Mouse (Mus musculus) neural tube, embryonic 11.5 days (tissue): Measurements from ENCODE around the gene Hspb11. TPM values are rescaled to one million over a fixed set of nuclear protein-coding genes. Genes with fewer than 3 reads are reported as not detected.

Source experiments
- ATAC-seq: fragments of 200-750 bp; cut with Nextera tagmentation; 2 replicates; pipeline ENCODE4 v1.8.0; 2017; ENCODE audit warnings: moderate number of reproducible peaks, mild to moderate bottlenecking, moderate TSS enrichment, moderate library complexity; ENCODE audit not compliant: insufficient read depth, low FRiP score, low TSS enrichment
- DNase-seq: peaks from one replicate; pipeline ENCODE4 v3.0.0-alpha.2; 2015; ENCODE audit warnings: low spot score
- H3K27ac ChIP-seq: fragments of 300-500 bp; sonication (generic); 2 replicates; pipeline ENCODE4 v1.5.1; 2014; ENCODE audit warnings: low read depth, mild to moderate bottlenecking, low read length
- H3K27me3 ChIP-seq: fragments of 300-500 bp; sonication (generic); 2 replicates; pipeline ENCODE4 v1.6.1; 2014; ENCODE audit warnings: mild to moderate bottlenecking, low read length, mixed read lengths; ENCODE audit not compliant: control insufficient read depth, insufficient read depth
- H3K36me3 ChIP-seq: fragments of 300-500 bp; sonication (generic); 2 replicates; pipeline ENCODE4 v1.6.1; 2014; ENCODE audit warnings: mild to moderate bottlenecking, low read length, moderate library complexity, mixed read lengths; ENCODE audit not compliant: control insufficient read depth, insufficient read depth
- H3K4me1 ChIP-seq: fragments of 300-500 bp; sonication (generic); 2 replicates; pipeline ENCODE4 v1.6.1; 2014; ENCODE audit warnings: low read length, mixed read lengths; ENCODE audit not compliant: control insufficient read depth, insufficient read depth
- H3K4me2 ChIP-seq: fragments of 300-500 bp; sonication (generic); 2 replicates; pipeline ENCODE4 v1.6.1; 2014; ENCODE audit warnings: low read depth, mild to moderate bottlenecking, moderate library complexity
- H3K4me3 ChIP-seq: fragments of 300-500 bp; sonication (generic); 2 replicates; pipeline ENCODE4 v1.5.1; 2014; ENCODE audit warnings: low read depth, low read length
- H3K9ac ChIP-seq: fragments of 300-500 bp; sonication (generic); 2 replicates; pipeline ENCODE4 v1.6.1; 2014; ENCODE audit warnings: mild to moderate bottlenecking, low read length
- H3K9me3 ChIP-seq: fragments of 300-500 bp; sonication (generic); 2 replicates; pipeline ENCODE4 v1.6.1; 2016; ENCODE audit warnings: low read length; ENCODE audit not compliant: control insufficient read depth
- WGBS: fragments of 180-500 bp; shearing (Covaris S2); extraction: QIAGEN DNeasy Blood & Tissue Kit; methylation state at CpG from one replicate; pipeline ENCODE4 v1.1.7; 2014; 5-methylcytosine and 5-hydroxymethylcytosine counted together
- polyA plus RNA-seq: library from polyadenylated mRNA; unstranded; fragments of >200 nt; fragmentation: Nextera tagmentation; extraction: Ambion mirVana; gene quantifications from 2 replicates; pipeline ENCODE4 v1.2.1, GENCODE M21; 2014

Hspb11 gene
- polyA plus RNA-seq, 1 experiment from 2014 or later, result 26.1 TPM

DNA sequence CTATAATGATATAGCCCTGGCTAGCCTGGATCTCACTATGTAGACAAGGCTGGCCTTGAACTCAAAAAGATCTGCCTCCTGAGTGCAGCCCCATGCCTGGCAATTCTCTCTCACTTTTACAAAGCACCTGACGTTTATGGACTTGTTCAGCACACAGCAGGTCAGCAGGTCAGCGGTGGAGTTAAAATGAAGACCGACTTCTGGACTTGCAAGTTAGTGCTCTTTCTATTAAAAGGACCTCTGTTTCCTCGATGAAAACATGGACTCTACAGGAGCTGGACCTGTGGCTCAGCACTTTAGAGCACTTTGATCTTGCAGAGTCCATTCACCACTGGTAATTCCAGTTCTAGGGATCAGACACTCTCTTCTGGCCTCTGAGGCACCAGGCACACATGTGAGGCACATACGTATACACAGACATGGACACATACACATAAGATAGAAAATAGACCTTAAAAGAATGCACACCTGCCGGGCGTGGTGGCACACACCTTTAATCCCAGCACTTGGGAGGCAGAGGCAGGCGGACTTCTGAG, 44.7 kb downstream of the Hspb11 start:
- H3K4me1 ChIP-seq, result no peaks in the 10 kb centered on the region
- 85% methylated on average over 8 of the region's 8 CpGs for WGBS
- no peak for DNase-seq

DNA sequence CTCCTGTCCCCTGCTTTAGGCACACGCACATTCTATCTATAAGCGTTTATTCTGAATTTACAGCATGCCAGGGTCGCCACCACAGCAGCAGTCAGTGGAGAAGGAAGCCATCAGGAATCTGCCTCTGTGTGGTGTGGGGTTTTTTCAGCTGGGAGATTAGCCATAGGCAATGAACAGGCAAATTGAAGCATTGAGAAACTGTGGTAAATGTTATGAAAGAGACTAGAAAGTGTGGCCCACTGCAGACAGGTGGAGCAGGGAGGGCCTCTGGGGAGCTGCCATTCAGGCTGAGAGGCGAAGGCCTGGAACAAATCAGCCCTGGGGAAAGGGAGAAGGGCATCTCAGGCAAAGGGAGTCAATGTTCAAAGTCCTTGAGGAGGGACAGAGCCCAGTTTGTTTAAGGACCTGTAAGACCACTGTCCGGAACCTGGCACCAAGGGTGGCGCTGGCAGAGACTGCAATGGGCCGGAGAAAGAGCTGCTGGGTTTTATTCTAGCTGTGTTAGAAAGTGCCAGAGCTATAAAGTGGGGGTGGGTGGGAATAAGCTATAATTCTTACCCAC, 46.5 kb downstream of the Hspb11 start:
- WGBS, result 87% methylated on average over 7 of the region's 7 CpGs
- H3K9me3 ChIP-seq, result no peaks in the 10 kb centered on the region
- no peak overlapping the region for H3K27ac ChIP-seq
- no peaks in the 10 kb centered on the region for H3K27me3 ChIP-seq
- no peak overlapping the region for H3K4me2 ChIP-seq
- no peak overlapping the region for H3K9ac ChIP-seq
- no peaks in the 10 kb centered on the region for H3K36me3 ChIP-seq
- no peak overlapping the region for H3K4me3 ChIP-seq
- DNase-seq (no peak), ATAC-seq (no peak)
- H3K4me1 ChIP-seq, result no peaks in the 10 kb centered on the region

More for the DNA sequence above, 44.7 kb downstream of the Hspb11 start:
- Histone ChIP-seq H3K27me3 (no peaks in the 10 kb centered on the region), H3K4me2 (no peak overlapping the region), H3K27ac (no peak overlapping the region), H3K9me3 (no peaks in the 10 kb centered on the region), H3K36me3 (no peaks in the 10 kb centered on the region), H3K9ac (no peak overlapping the region), H3K4me3 (no peak overlapping the region)
- ATAC-seq, result no peak

DNA sequence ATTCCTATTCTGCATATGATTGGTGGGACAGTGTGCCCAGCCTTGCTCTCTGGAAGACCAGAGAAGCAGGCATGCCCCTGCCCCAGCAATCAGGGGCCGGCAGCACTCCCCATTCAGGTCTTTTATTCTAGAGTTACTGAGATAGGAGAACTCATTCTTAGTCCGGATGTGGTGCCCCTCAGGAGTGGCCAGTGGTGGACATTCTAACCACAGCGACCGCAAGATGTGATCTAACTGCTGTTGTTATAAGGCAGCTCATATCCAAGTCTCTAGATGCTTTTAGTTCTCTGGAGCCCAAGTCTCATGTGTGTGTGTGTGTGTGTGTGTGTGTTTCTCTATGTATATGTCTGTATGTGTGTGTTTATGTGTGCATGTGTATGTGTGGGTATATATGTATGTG, 47.0 kb downstream of the Hspb11 start:
- 84% methylated on average over 4 of the region's 4 CpGs for WGBS
- H3K9ac ChIP-seq, result no peak overlapping the region
- H3K27me3 ChIP-seq, result no peaks in the 10 kb centered on the region
- ATAC-seq (no peak), DNase-seq (no peak)
- no peaks in the 10 kb centered on the region for H3K4me1 ChIP-seq
- H3K4me3 ChIP-seq, result no peak overlapping the region
- H3K27ac ChIP-seq, result no peak overlapping the region
- no peaks in the 10 kb centered on the region for H3K36me3 ChIP-seq
- no peaks in the 10 kb centered on the region for H3K9me3 ChIP-seq
- H3K4me2 ChIP-seq, result no peak overlapping the region

DNA sequence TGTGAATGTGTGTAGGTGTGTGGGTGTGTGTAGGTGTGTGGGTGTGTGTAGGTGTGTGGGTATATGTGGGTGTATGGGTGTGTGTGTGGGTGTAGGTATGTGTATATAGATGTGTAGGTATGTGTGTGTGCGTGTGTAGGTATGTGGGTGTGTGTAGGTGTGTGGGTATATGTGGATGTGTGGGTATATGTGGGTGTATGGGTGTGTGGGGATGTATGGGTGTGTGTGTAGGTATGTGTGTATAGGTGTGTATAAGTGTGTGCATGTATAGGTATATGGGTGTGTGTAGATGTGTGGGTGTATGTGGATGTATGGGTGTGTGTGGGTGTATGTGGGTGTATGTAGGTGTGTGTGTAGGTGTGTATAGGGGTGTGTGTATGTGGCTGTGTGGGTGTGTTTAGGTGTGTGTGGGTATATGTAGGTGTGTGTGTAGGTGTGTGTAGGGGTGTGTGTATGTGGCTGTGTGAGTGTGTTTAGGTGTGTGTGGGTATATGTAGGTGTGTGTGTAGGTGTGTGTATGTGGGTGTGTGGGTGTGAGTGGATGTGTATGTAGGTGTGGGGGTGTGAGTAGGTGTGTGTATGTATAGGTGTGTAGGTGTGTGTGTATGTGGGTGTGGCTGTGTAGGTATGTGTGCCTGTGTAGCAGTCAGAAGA, 47.6 kb downstream of the Hspb11 start:
- Histone ChIP-seq H3K36me3 (no peaks in the 10 kb centered on the region), H3K9ac (no peak overlapping the region), H3K4me3 (no peak overlapping the region), H3K27me3 (no peaks in the 10 kb centered on the region), H3K4me1 (no peaks in the 10 kb centered on the region), H3K27ac (no peak overlapping the region), H3K4me2 (no peak overlapping the region), H3K9me3 (no peaks in the 10 kb centered on the region)
- ATAC-seq (no peak), DNase-seq (no peak)
- WGBS, result 89% methylated on average over 1 of the region's 1 CpGs

DNA sequence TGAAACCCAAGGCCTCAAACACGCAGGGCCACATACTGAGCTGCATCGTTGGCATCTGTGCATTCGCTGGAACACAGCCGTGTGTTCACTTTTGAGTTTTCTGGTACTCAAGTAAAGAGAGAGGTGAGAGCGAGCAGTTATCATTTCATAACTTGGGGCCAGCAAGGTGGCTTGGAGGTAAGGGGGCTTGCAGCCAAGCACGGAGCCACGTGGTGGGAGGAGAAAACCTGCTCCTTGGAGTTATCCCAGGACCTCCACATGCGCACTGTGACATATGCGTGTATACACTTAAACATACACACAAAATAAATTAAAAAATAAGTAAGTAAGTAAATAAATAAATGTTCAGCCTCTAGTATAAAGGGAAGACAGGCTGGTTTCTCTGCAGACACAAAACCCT, 48.8 kb downstream of the Hspb11 start:
- ATAC-seq (no peak), DNase-seq (no peak)
- H3K4me1 ChIP-seq, result no peaks in the 10 kb centered on the region

DNA sequence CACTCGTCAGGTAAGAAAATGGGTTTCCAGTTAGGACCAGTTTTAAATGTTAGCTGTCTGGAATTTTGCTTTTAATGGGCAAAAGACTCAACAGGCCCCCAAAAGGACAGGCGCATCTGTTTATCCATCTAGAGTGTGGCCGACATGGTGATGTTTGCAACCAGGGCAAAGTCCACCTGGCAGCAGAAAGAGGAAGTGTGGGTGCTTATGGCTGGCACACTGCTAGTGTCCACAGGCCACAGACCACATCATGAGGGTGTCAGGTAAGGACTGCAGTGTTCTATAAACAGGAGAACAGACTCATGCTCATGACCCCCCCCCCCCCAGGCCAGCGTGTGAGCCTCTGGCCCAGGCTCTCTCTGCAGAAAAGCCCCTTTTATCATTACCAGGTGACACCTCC, 49.4 kb downstream of the Hspb11 start:
- Histone ChIP-seq H3K36me3 (no peaks in the 10 kb centered on the region), H3K4me3 (no peak overlapping the region), H3K9me3 (no peaks in the 10 kb centered on the region), H3K27ac (no peak overlapping the region), H3K27me3 (no peaks in the 10 kb centered on the region), H3K9ac (no peak overlapping the region), H3K4me1 (no peaks in the 10 kb centered on the region), H3K4me2 (no peak overlapping the region)
- ATAC-seq, result no peak
- WGBS, result 87% methylated on average over 4 of the region's 4 CpGs
- DNase-seq, result no peak

More for the DNA sequence above, 48.8 kb downstream of the Hspb11 start:
- Histone ChIP-seq H3K9me3 (no peaks in the 10 kb centered on the region), H3K27ac (no peak overlapping the region), H3K36me3 (no peaks in the 10 kb centered on the region), H3K9ac (no peak overlapping the region), H3K27me3 (no peaks in the 10 kb centered on the region), H3K4me3 (no peak overlapping the region), H3K4me2 (no peak overlapping the region)
- WGBS, result 84% methylated on average over 9 of the region's 9 CpGs

DNA sequence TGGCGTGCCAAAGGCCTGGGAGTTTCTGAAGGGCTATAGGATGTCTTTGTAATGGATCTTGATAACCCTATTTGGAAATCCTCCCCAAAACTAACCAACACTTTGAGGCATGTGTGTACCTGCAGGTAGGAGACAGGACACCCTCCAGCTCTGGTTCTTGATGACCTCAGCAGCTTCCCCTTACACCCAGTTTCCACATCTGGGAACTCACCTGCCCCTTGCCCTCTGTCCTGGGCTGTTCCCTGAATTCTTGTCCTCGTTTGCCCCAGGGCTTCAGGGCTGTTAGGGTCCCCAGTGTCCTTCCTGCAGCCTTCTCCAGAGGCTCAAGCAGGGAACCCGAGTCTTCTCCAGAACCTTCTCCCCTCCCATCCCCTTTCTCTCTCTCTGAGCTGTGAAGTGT, 50.1 kb downstream of the Hspb11 start:
- no peaks in the 10 kb centered on the region for H3K27me3 ChIP-seq
- no peak overlapping the region for H3K4me2 ChIP-seq
- no peak overlapping the region for H3K27ac ChIP-seq
- H3K9ac ChIP-seq, result no peak overlapping the region
- no peaks in the 10 kb centered on the region for H3K36me3 ChIP-seq
- DNase-seq, result no peak
- WGBS, result 63% methylated on average over 3 of the region's 3 CpGs
- no peaks in the 10 kb centered on the region for H3K9me3 ChIP-seq
- H3K4me3 ChIP-seq, result no peak overlapping the region
- no peak for ATAC-seq
- H3K4me1 ChIP-seq, result no peaks in the 10 kb centered on the region

DNA sequence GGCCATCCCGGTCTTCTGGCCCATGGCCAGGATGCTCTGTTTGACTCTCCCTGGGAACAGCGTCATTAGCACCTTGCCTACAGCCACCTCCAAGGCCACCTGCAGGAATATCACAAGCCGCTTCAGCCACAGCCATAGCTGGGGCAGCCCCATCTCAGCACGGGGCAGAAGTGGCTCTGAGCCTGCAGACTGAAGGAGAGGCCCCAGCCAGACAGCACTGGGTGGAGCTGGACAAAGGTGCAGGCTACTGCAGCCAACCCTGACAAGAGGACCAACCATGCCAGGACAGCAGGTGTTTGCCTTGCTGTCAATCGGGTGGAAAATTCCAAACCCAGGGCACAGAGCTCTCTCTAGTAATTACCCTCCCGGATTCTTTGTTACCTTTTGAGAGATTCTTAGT, 53.6 kb downstream of the Hspb11 start, which contains the start of gene Dio1:
Dio1 (minus strand) TSS at position 204 of the 400 bp plus-strand sequence.
- 56% methylated on average over 6 of the region's 6 CpGs for WGBS
- H3K4me3 ChIP-seq, result no peak within 1 kb of the TSS
- H3K27ac ChIP-seq, result no peak within 1 kb of the TSS
- ATAC-seq (no peak), DNase-seq (no peak)
- H3K4me2 ChIP-seq, result no peak within 1 kb of the TSS
- H3K9me3 ChIP-seq, result no peaks in the 10 kb centered on the region
- H3K4me1 ChIP-seq, result no peaks in the 10 kb centered on the region
- no peaks in the 10 kb centered on the region for H3K36me3 ChIP-seq
- no peaks in the 10 kb centered on the region for H3K27me3 ChIP-seq
- no peak within 1 kb of the TSS for H3K9ac ChIP-seq
